Mouse (Mus musculus) heart, embryonic 16.5 days (tissue): ENCODE measurements around the gene Plekha5. TPM values are rescaled to one million over a fixed set of nuclear protein-coding genes. Genes with fewer than 3 reads are reported as not detected.

Experiments used
- ATAC-seq: fragments of 200-750 bp; cut with Nextera tagmentation; replicated peaks from 2 replicates; pipeline ENCODE4 v1.8.0; 2017; ENCODE audit warnings: moderate number of reproducible peaks; ENCODE audit not compliant: insufficient read depth, low FRiP score; ENCODE audit errors: extremely low read depth
- H3K27ac ChIP-seq: fragments of 300-500 bp; sonication (generic); 2 replicates; pipeline ENCODE4 v1.5.1; 2014; ENCODE audit warnings: mild to moderate bottlenecking, low read length, control low read depth, moderate library complexity
- H3K27me3 ChIP-seq: fragments of 300-500 bp; sonication (generic); 2 replicates; pipeline ENCODE4 v1.6.1; 2014; ENCODE audit warnings: low read length, mixed read lengths; ENCODE audit not compliant: control insufficient read depth, insufficient read depth
- H3K36me3 ChIP-seq: fragments of 300-500 bp; sonication (generic); 2 replicates; pipeline ENCODE4 v1.6.1; 2014; ENCODE audit not compliant: control insufficient read depth, insufficient read depth
- H3K4me1 ChIP-seq: fragments of 300-500 bp; sonication (generic); 2 replicates; pipeline ENCODE4 v1.6.1; 2014; ENCODE audit warnings: low read length, mixed read lengths; ENCODE audit not compliant: control insufficient read depth, insufficient read depth
- H3K4me2 ChIP-seq: fragments of 300-500 bp; sonication (generic); 2 replicates; pipeline ENCODE4 v1.6.1; 2014; ENCODE audit warnings: low read depth, mild to moderate bottlenecking, control low read depth, low read length
- H3K4me3 ChIP-seq: fragments of 300-500 bp; sonication (generic); 2 replicates; pipeline ENCODE4 v1.5.1; 2014; ENCODE audit warnings: mild to moderate bottlenecking, control low read depth, low read length
- H3K9ac ChIP-seq: fragments of 300-500 bp; sonication (generic); 2 replicates; pipeline ENCODE4 v1.6.1; 2014; ENCODE audit warnings: low read length, control low read depth
- H3K9me3 ChIP-seq: fragments of 300-500 bp; sonication (generic); replicated peaks from 2 replicates; pipeline ENCODE4 v1.6.1; 2016; ENCODE audit warnings: low read length; ENCODE audit not compliant: control insufficient read depth
- WGBS: fragments of 180-500 bp; shearing (Covaris S2); extraction: QIAGEN DNeasy Blood & Tissue Kit; methylation state at CpG from one replicate; pipeline ENCODE4 v1.1.7; 2014; 5-methylcytosine and 5-hydroxymethylcytosine counted together
- polyA plus RNA-seq: library from polyadenylated mRNA; unstranded; fragments of >200 nt; fragmentation: Nextera tagmentation; extraction: Ambion mirVana; gene quantifications from 2 replicates; pipeline ENCODE4 v1.2.1, GENCODE M21; 2015

Plekha5 gene
- polyA plus RNA-seq, 1 experiment from 2014 or later: 27.8 TPM

DNA sequence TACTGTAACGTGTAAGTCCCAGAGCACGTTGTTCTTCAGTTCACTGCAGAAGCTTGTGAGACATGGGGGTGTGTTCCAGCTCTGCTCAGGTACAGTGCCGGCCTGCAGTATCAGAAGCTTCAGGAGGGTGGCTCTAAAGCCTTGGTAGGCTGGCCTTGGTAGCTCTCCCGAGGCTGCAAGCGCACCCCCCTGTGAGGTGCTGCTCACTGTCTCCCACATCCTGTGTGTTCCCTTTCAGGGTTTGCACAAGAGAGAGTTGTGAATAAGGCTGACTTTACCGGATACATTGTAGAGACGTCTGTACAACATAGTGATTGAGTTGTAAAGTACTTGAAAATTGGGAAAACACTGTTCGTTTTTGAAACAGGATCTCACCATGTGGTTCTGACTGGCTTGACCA lies 122.2 kb downstream of the Plekha5 start:
- peaks cover 25% of the 10 kb centered on the region for H3K4me1 ChIP-seq
- peak overlapping the region; percentile 44 for H3K4me2 ChIP-seq
- WGBS: 61% methylated on average over 8 of the region's 8 CpGs
- H3K27me3 ChIP-seq: no peaks in the 10 kb centered on the region
- H3K4me3 ChIP-seq: no peak overlapping the region
- no peak; the same call in 1 of the 2 replicates for ATAC-seq
- peaks cover 12% of the 10 kb centered on the region for H3K36me3 ChIP-seq
- H3K27ac ChIP-seq: peak overlapping the region; percentile 73; the same call in 1 of the 2 replicates
- no peak overlapping the region for H3K9ac ChIP-seq
- H3K9me3 ChIP-seq: no peaks in the 10 kb centered on the region

DNA sequence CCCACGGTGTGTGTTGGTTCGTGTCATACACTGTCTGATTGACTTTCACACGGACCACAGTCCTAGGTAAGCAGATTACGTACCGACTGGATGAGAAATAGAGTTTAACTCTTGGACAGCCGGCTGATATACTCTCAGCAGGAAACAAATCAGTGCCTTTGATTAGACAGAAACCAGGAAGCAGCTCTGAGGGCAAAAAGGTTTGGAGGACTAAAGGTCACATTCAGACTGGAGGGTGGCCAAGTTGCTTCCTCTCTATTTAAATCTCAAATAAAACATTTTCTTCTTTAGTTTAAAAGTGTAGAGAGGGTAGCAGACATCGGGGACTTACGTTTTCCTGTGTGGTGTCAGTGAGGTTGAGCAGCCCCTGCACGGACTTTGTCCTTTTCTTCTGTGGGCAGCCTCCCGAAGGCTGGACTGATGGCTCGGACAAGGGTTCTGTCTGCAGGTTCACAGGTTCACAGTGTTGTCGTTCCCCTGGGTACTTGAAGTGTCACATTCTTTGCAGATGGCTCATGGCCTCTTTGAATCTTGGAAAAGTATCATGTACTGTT lies 122.9 kb downstream of the Plekha5 start:
- peak overlapping the region; percentile 4; the same call in 1 of the 2 replicates for H3K4me3 ChIP-seq
- 0 out of 2 replicates have a peak, but pooled peaks have one; percentile 34 for ATAC-seq
- H3K36me3 ChIP-seq: peaks cover 13% of the 10 kb centered on the region
- peaks cover 25% of the 10 kb centered on the region for H3K4me1 ChIP-seq
- 18% methylated on average over 12 of the region's 12 CpGs for WGBS
- H3K27ac ChIP-seq: peak overlapping the region; percentile 73
- no peaks in the 10 kb centered on the region for H3K9me3 ChIP-seq
- H3K4me2 ChIP-seq: peak overlapping the region; percentile 44
- no peaks in the 10 kb centered on the region for H3K27me3 ChIP-seq
- H3K9ac ChIP-seq: peak overlapping the region; percentile 33; the same call in 1 of the 2 replicates

DNA sequence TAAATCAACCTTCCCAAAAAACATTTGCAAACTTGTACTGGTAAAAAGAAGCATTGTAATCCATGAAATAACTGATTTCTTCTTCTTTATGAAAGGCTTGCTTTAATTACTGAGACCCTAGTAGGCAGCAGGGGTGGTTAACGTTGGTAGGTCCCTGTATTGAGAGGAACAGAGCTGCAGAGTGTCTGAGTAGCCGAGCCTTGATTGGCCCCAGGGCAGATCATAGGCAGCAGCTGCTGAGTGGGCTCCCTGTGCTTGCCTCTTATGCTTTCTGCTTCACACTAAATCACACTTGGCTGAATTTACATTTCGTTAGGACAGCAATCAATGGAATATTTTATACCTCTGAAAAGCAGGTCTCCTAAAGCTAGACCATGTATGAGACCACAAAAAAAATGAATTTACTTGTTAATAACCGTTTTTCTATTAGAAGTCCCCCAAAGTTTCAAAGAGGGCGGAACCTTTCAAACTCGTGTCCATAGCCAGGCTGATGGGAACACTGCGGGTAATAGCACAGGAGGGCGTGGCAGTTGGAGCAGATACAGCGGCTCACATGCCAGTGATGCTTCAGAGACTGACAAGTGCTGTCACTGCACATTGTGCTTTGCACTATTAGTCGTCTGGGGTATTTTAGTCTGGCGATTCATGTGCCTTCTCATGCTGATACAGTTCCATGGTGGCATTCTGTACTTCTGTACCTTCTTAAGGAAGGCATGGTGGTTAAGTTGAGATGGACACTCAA lies 123.5 kb downstream of the Plekha5 start:
- H3K4me3 ChIP-seq: no peak overlapping the region
- H3K9me3 ChIP-seq: no peaks in the 10 kb centered on the region
- peak overlapping the region; percentile 73 for H3K27ac ChIP-seq
- no peak overlapping the region; the same call in 1 of the 2 replicates for H3K9ac ChIP-seq
- peaks cover 15% of the 10 kb centered on the region for H3K36me3 ChIP-seq
- ATAC-seq: peak; percentile 59; the same call in 1 of the 2 replicates
- 58% methylated on average over 11 of the region's 11 CpGs for WGBS
- no peaks in the 10 kb centered on the region for H3K27me3 ChIP-seq
- peak overlapping the region; percentile 44; the same call in 1 of the 2 replicates for H3K4me2 ChIP-seq
- peaks cover 25% of the 10 kb centered on the region for H3K4me1 ChIP-seq

DNA sequence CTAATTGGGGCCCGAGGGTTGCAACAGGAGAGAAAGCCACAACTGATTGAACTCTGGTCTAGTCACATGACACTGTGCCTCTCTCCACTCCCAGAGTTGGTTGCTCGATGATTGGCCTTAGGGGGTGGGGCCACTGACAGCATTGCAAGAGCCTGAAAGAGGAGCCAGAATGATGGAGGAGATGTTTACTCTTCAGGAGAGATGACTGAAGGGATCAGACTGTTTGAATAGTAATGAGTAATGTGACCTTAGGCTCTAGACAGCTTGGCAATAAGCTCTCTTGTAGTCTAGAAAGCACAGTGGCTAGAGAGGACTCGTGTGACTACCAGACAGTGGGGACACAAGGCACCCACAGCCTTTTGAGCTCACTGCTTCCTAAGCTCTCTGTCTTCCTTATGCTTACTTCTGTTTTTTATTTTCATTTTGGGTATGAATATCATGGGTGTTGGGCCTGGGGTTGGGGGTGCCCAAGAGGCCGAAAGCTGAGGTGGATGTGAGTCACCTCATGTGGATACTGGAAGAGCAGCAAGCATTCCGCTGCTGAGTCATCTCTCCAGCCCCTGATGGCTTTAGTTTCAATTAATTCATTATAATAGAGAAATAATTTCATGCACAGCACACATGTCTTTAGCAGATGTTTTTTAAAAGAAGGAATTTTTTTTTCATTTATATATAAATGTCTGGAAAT lies 124.4 kb downstream of the Plekha5 start:
- no peak overlapping the region for H3K9ac ChIP-seq
- no peak overlapping the region for H3K4me3 ChIP-seq
- H3K27me3 ChIP-seq: no peaks in the 10 kb centered on the region
- H3K27ac ChIP-seq: no peak overlapping the region
- H3K4me1 ChIP-seq: peaks cover 19% of the 10 kb centered on the region
- peaks cover 15% of the 10 kb centered on the region for H3K36me3 ChIP-seq
- H3K9me3 ChIP-seq: no peaks in the 10 kb centered on the region
- ATAC-seq: no peak
- H3K4me2 ChIP-seq: no peak overlapping the region
- 60% methylated on average over 5 of the region's 5 CpGs for WGBS

GRCm38 (mm10) chr6:140550741-140551140 lies 126.9 kb downstream of the Plekha5 start:
- no peak overlapping the region for H3K4me3 ChIP-seq
- no peak overlapping the region for H3K9ac ChIP-seq
- peaks cover 18% of the 10 kb centered on the region for H3K4me1 ChIP-seq
- H3K36me3 ChIP-seq: peaks cover 6% of the 10 kb centered on the region; the same call in 1 of the 2 replicates
- WGBS: 87% methylated on average over 13 of the region's 13 CpGs
- H3K27ac ChIP-seq: no peak overlapping the region
- no peaks in the 10 kb centered on the region for H3K9me3 ChIP-seq
- H3K27me3 ChIP-seq: no peaks in the 10 kb centered on the region
- H3K4me2 ChIP-seq: no peak overlapping the region
- no peak for ATAC-seq

GRCm38 (mm10) chr6:140554261-140554660 lies 130.4 kb downstream of the Plekha5 start:
- H3K36me3 ChIP-seq: peaks cover 6% of the 10 kb centered on the region; the same call in 1 of the 2 replicates
- no peaks in the 10 kb centered on the region for H3K27me3 ChIP-seq
- WGBS: 56% methylated on average over 4 of the region's 4 CpGs
- H3K27ac ChIP-seq: no peak overlapping the region
- no peaks in the 10 kb centered on the region for H3K4me1 ChIP-seq
- H3K4me2 ChIP-seq: no peak overlapping the region
- H3K9ac ChIP-seq: no peak overlapping the region
- H3K4me3 ChIP-seq: no peak overlapping the region
- H3K9me3 ChIP-seq: no peaks in the 10 kb centered on the region
- no peak for ATAC-seq

- H3K4me2 ChIP-seq: no peak overlapping the region
- 60% methylated on average over 6 of the region's 6 CpGs for WGBS
Observed at GRCm38 (mm10) chr6:140559411-140559810, 135.6 kb downstream of the Plekha5 start.

GRCm38 (mm10) chr6:140561151-140561916 lies 137.5 kb downstream of the Plekha5 start:
- Histone ChIP-seq H3K27me3 (no peaks in the 10 kb centered on the region), H3K4me1 (peaks cover 2% of the 10 kb centered on the region; the same call in 1 of the 2 replicates), H3K9ac (no peak overlapping the region), H3K36me3 (no peaks in the 10 kb centered on the region), H3K4me3 (no peak overlapping the region), H3K9me3 (no peaks in the 10 kb centered on the region), H3K4me2 (no peak overlapping the region), H3K27ac (no peak overlapping the region)
- ATAC-seq: no peak
- 81% methylated on average over 9 of the region's 9 CpGs for WGBS

More at GRCm38 (mm10) chr6:140559411-140559810, 135.6 kb downstream of the Plekha5 start:
- Histone ChIP-seq H3K27me3 (no peaks in the 10 kb centered on the region), H3K4me3 (no peak overlapping the region), H3K36me3 (no peaks in the 10 kb centered on the region), H3K27ac (no peak overlapping the region), H3K9ac (no peak overlapping the region), H3K9me3 (no peaks in the 10 kb centered on the region), H3K4me1 (peaks cover 2% of the 10 kb centered on the region; the same call in 1 of the 2 replicates)
- ATAC-seq: no peak
